ENCODE assay signal across 14 mouse cellular contexts in the genomic region with DNA sequence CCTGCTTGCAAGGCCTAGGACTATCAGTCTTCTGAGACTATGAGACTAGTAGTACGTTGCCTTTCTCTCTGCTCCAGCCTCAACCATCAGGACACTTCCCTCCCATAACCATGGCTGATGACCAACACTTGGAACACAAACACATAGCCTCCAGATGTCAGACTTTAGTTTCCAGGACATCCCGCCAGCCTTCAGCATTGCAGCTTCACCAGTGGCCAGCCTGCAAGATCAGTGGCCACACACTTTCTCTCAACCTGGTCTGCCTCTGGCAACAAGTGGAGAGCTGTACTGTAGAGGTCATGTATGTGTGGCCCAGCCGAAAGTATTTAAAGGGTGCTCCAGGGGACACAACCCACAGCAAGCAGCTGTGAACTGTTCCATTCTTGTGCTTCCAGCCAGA.
DNase-seq lines count a peak whose midpoint lies in the region; ATAC-seq and TF ChIP-seq lines count a peak whose summit lies in the region.
"Had no signal": no experiment of that assay in that cellular context is flagged by ENCODE, and none has a peak within 500 bp of the region (broad histone marks: within the 10 kb centered on the region; RNA-seq: fewer than 3 reads in every experiment).

No protein-coding gene starts in this region.

- DNase-seq in kidney, postnatal 4 days = peak; percentile 6 to 22
- DNase-seq in kidney, adult 2 months = no peak
- peak; percentile 57 for DNase-seq in gastrocnemius, adult 2 months
- DNase-seq in gastrocnemius, postnatal 36 days = peak; percentile 48 to 58
- peak; percentile 14 for DNase-seq in lung, postnatal 14 days
- DNase-seq in adrenal gland, adult 18-20 months (ENCODE audit: low spot score in 2 of 2) = no peak
- DNase-seq: adrenal gland, postnatal 14 days; right cerebral cortex, postnatal 4 days; thymus, postnatal 14 days had no signal

- H3K4me3 ChIP-seq in kidney, adult 2 months (ENCODE audit: insufficient read depth, low read depth, low read length) = no peak overlapping the region
- no peak overlapping the region for H3K4me3 ChIP-seq in gastrocnemius, adult 2 months
- H3K4me3 ChIP-seq in intestine, embryonic 15.5 days (replicated peaks) = no peak overlapping the region
- H3K4me3 ChIP-seq: megakaryocyte, embryonic 14.5 days had no signal

- ATAC-seq in intestine, embryonic 15.5 days = no peak
- ATAC-seq: forebrain, embryonic 16.5 days; hindbrain, postnatal 0 days had no signal

- no peaks in the 10 kb centered on the region for H3K4me1 ChIP-seq in kidney, adult 2 months (ENCODE audit: control insufficient read depth, insufficient read depth, low read length)
- no peaks in the 10 kb centered on the region for H3K4me1 ChIP-seq in intestine, embryonic 15.5 days (replicated peaks)
- H3K4me1 ChIP-seq: megakaryocyte, embryonic 14.5 days had no signal

- no peak overlapping the region for H3K27ac ChIP-seq in kidney, adult 2 months (ENCODE audit: insufficient read depth, low read depth, low read length)
- peak overlapping the region; percentile 53 for H3K27ac ChIP-seq in gastrocnemius, adult 2 months
- H3K27ac ChIP-seq in intestine, embryonic 15.5 days = no peak overlapping the region
- H3K27ac ChIP-seq: hindbrain, postnatal 0 days had no signal

- intact Hi-C loops in gastrocnemius, adult 2 months (cut with DNase I) = no loop called here
- intact Hi-C loops in gastrocnemius, postnatal 36 days (cut with DNase I) = no loop called here

- TF ChIP-seq CTCF in kidney, adult 2 months (conservative IDR thresholded peaks at IDR 0.05; ENCODE audit: insufficient read depth, insufficient read length, low read depth, low read length) = no peak
- no peak for TF ChIP-seq CTCF in gastrocnemius, adult 2 months (IDR thresholded peaks at IDR 0.05)

- 80% methylated on average over 3 of the region's 3 CpGs for WGBS in kidney, adult 2 months
- 86% methylated on average over 3 of the region's 3 CpGs for WGBS in intestine, embryonic 15.5 days

- H3K36me3 ChIP-seq in kidney, adult 2 months (ENCODE audit: control insufficient read depth, insufficient read depth, low read length) = no peaks in the 10 kb centered on the region
- H3K36me3 ChIP-seq in intestine, embryonic 15.5 days = no peaks in the 10 kb centered on the region

- TF ChIP-seq POLR2A in kidney, adult 2 months (IDR thresholded peaks at IDR 0.05; ENCODE audit: low read depth, low read length) = no peak

- no peaks in the 10 kb centered on the region for H3K9me3 ChIP-seq in intestine, embryonic 15.5 days

- H3K27me3 ChIP-seq in kidney, adult 2 months (replicated peaks; ENCODE audit: control insufficient read depth, insufficient read depth, low read length) = no peaks in the 10 kb centered on the region
- H3K27me3 ChIP-seq in intestine, embryonic 15.5 days (replicated peaks) = no peaks in the 10 kb centered on the region
- H3K27me3 ChIP-seq: megakaryocyte, embryonic 14.5 days had no signal

- no peak overlapping the region for H3K9ac ChIP-seq in intestine, embryonic 15.5 days

- H3K4me2 ChIP-seq in intestine, embryonic 15.5 days (replicated peaks) = no peak overlapping the region
- H3K4me2 ChIP-seq: liver, embryonic 11.5 days had no signal

Comparison
In these comparisons a context has a peak if more than half of its experiments do, and no peak if none do; other contexts are left out.
1. DNase-seq: peak in kidney, postnatal 4 days (2 of 2), gastrocnemius, adult 2 months (single experiment), gastrocnemius, postnatal 36 days (2 of 2) and lung, postnatal 14 days (single experiment); none in kidney, adult 2 months (single experiment) and adrenal gland, adult 18-20 months (0 of 2).